Mouse (Mus musculus) erythroblast, embryonic 14.5 days (primary cell): ENCODE results near the gene Prss27.

ENCODE experiments used
- GATA1 ChIP-seq: IDR thresholded peaks from 2 replicates; pipeline ENCODE4 v1.6.1; 2012; ENCODE audit warnings: low read length, inconsistent platforms, mixed read lengths
- TAL1 ChIP-seq: IDR thresholded peaks from 3 replicates; pipeline ENCODE4 v1.6.1; 2012; ENCODE audit warnings: low read length, inconsistent platforms, mixed read lengths

DNA sequence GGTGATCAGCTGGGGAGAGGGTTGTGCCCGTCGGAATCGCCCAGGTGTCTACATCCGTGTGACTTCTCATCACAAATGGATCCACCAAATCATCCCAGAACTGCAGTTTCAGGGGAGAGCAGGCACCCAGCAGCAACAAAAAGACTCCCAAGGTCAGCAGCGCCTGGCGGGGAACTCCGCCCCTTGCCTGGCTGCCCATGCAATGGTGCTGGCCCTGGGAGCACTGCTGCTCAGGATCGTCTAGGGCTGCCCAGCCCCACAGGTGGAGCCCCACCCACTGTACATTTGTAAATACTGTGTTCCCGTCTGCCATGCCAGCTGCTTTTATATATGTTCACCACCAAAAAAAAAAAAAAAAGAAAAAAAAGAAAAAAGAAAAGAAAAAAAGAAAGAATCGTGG, 7.7 kb downstream of the Prss27 start:
- TF ChIP-seq GATA1 (no peak), TAL1 (no peak)
